Mouse (Mus musculus) brown adipose tissue, adult 24 weeks (tissue): Measurements from ENCODE around the gene Sfxn4. TPM values are rescaled to one million over a fixed set of nuclear protein-coding genes. Genes with fewer than 3 reads are reported as not detected.

ENCODE experiments used
- H3K27ac ChIP-seq: fragments of 200-500 bp; replicated peaks from 2 replicates; pipeline ENCODE4 v1.5.1; 2012; ENCODE audit warnings: low read depth, mild to moderate bottlenecking, low read length
- H3K4me1 ChIP-seq: fragments of 200-500 bp; 2 replicates; pipeline ENCODE4 v1.6.1; 2012; ENCODE audit warnings: low read length, mixed read lengths; ENCODE audit not compliant: control insufficient read depth, insufficient read depth, insufficient read length
- H3K4me3 ChIP-seq: fragments of 200-500 bp; 2 replicates; pipeline ENCODE4 v1.5.1; 2012; ENCODE audit warnings: low read depth, mild to moderate bottlenecking, low read length, moderate library complexity; ENCODE audit not compliant: insufficient read depth
- polyA plus RNA-seq: library from polyadenylated mRNA; stranded (reverse); fragments of >200 nt; gene quantifications from 2 replicates; pipeline ENCODE4 v1.2.4, GENCODE M21; 2012; ENCODE audit not compliant: missing spikeins, insufficient read depth, insufficient read length

The Sfxn4 gene
- 8.1 and 12.0 TPM in 2 replicates for polyA plus RNA-seq

DNA sequence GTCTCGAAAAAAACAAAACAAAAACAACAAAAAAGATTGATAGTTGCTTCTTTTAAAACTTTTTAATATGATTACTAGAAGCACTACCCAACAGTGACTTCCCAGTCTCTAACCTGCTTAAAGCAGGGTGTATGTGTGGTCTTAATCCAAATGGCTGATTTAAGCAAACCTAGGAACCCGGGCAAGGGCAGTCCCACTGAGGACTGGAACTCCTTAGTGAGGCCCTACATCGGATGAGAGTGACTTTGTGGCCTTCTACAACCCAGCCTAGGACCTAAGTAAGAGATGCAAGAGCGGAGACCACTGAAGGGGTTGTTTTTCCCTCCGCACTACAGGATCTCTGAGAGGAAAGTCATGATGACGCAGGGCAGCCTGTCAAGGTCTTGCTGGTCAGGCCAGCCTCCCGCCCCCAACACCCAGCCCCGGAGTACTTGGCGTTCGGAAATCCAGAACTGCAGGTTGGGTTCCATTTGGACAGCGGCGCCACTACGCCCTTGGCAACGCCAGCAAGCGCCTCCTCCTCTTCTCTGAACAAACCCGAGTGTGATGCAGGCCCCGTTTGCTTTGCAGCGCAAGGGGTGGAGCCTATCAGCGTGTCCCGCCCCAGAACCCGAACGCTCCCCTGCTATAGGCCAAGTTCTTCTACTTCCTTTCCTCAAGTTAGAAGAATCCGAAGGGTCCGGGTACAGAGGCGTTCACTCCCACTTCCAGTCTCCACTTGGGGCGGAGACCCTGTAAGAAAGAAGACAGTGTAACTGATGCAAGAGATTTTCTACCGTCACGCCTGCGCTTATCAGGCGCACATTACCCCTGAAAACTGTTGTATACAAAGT lies at the start of gene Sfxn4:
TSS of gene Sfxn4 (minus strand) at position 612 of the 833 bp plus-strand sequence.
- no peaks in the 10 kb centered on the region for H3K4me1 ChIP-seq
- peak within 1 kb of the TSS; percentile 81 for H3K4me3 ChIP-seq
- peak within 1 kb of the TSS; percentile 77 for H3K27ac ChIP-seq

DNA sequence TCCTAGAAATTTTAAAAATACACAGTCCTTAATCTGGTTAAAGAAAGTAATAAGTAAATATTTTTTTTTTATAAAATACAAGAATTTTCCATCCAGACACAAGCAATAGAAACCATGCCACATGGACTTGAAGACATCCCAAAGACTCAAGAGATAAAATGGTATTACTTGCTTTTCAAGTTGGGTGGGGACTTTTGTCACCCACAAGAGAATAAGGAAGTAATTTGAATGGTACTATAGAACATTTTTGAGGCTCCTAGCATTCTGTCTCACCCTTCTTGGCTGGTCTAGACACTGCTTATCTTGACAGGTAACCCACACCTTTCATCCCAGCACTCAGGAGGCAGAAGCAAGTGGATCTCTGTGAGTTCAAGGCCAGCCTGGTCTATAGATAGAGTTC lies 49.0 kb upstream of the Sfxn4 start:
- no peak overlapping the region for H3K4me3 ChIP-seq
- H3K4me1 ChIP-seq, result 0 out of 2 replicates have a peak, but pooled peaks cover 4% of the 10 kb centered on the region
- no peak overlapping the region for H3K27ac ChIP-seq

DNA sequence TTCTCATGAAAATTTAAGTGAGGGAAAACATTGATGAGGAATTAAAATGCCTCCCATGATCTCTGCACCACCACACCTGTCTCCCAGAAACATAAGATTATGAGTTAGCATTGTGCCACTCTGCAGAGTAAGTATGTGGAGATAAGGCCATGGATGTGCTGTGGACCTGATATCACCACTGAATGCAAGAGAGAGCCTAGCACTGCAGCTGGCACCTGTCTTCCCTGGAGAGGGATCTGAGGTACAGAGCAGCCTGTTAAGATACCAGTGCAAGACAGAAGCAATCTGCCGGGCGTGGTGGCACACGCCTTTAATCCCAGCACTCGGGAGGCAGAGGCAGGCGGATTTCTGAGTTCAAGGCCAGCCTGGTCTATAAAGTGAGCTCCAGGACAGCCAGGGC lies 44.2 kb upstream of the Sfxn4 start:
- no peak overlapping the region for H3K27ac ChIP-seq
- H3K4me3 ChIP-seq, result no peak overlapping the region
- H3K4me1 ChIP-seq, result peaks cover 5% of the 10 kb centered on the region

DNA sequence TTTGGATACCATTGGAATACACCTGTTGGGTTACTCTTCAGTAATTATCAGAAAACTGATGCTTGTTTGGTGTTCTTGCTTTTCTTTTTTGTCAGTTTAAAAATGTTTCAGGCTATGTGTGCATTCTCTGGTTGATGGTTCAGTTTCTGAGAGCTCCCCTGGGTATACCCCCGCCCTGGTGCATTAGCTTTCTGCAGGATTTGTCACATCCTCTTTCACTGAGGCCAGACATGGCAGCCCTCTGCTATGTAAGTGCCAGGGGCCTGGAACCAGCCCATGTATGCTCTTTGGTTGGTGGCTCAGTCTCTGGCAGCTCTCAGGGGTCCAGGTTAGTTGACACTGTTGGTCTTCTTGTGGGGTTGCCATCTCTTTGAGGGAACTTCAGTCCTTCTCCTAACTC lies 42.7 kb upstream of the Sfxn4 start:
- H3K27ac ChIP-seq, result no peak overlapping the region
- no peak overlapping the region for H3K4me3 ChIP-seq
- peaks cover 5% of the 10 kb centered on the region for H3K4me1 ChIP-seq

DNA sequence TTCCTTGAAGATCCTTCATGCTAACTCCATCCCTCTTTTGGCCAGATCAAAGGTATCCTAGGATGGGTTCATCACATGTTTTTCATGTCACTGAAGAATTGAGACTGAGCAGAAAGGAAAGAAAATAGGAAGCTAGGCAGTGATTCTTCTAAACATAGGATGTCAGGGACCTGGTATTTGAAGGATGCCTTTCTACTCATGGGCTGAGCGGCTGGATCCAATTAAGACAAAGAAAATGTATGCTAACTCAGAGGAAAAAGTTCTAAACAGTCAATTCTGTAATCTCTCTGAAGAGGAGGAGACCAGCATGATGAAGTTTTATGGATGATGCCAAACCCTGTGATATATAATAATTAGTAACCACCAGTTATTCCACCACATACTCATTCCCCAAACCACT lies 41.9 kb upstream of the Sfxn4 start:
- Histone ChIP-seq H3K4me1 (peaks cover 5% of the 10 kb centered on the region), H3K27ac (no peak overlapping the region), H3K4me3 (no peak overlapping the region)

DNA sequence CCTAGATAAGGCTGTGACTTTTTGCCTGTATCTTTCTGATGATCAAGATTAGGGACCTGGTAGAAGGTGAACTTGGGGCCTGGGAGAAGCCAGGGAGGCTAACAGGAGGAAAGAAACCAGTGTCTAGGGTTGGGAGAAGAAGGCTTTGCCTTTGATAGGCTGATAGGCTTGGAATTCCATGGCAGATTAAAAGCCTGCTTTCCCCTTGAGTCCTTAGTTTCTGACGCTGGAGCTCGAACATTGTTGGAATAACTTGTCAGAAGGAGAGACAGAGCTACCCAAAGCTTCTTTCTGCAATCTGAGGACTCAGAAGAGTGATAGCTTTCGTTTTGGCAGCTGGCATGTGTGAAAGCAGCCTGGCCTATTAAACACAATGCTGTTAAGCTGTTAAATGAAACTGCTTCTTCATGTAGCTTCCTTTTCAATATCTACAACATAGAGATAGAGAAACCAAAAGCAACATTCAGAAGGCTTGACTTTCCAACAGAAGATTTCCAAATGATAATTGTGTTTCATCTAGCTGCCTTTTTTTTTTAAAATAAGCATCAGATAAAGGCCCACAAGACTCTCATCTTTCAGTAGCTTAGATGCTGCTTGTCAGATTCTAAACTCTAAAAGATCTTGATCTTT lies 34.1 kb upstream of the Sfxn4 start:
- Histone ChIP-seq H3K4me3 (no peak overlapping the region), H3K4me1 (peaks cover 5% of the 10 kb centered on the region; the same call in 1 of the 2 replicates), H3K27ac (peak overlapping the region; percentile 87)

DNA sequence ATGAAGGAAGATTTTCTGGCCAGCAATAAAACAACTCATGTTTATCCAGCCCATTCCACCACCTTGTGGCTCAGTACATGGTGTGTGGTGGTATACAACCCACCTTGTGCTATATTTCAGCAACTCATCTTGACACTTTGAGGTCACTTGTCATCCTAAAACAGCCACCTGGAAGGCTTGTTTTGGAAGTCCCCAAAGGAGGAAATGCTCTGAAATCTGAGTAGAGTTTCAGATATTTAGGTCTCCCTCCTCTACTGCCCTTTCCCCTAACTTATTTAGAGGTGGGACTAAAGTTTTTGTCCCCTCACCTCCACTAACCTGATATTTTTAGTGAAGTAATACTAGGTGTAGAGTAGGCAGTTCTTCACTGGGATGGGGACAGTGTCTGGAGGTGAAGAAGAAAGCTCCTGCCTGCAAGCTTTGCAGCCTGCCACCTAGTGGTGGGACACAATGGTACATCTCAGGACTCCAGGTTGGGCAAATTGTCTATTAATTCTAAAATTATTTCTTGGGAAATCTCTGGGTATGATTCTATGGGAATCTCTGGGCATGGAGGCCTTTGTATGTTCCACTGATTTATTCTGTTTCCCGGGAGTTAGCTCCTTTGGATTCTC lies 30.8 kb upstream of the Sfxn4 start:
- Histone ChIP-seq H3K4me3 (peak overlapping the region; percentile 45), H3K4me1 (peaks cover 5% of the 10 kb centered on the region; the same call in 1 of the 2 replicates), H3K27ac (peak overlapping the region; percentile 46)

DNA sequence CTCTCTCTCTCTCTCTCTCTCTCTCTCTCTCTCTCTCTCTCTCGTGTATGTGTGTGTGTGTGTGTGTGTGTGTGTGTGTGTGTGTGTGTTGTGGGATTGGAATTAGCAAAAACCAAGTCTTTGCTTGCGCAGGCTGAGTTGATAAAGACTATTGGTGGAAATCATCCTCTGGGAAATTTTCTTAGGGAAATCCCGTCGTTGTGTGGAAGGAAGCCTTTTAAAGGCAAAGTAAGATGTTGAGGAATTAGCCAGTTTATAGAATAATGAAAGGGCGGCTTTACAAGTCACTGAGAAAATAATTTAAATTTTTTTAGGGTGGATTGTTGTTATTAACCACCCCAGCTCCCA lies 29.8 kb upstream of the Sfxn4 start:
- peaks cover 5% of the 10 kb centered on the region; the same call in 1 of the 2 replicates for H3K4me1 ChIP-seq
- peak overlapping the region; percentile 76 for H3K4me3 ChIP-seq
- peak overlapping the region; percentile 70 for H3K27ac ChIP-seq

DNA sequence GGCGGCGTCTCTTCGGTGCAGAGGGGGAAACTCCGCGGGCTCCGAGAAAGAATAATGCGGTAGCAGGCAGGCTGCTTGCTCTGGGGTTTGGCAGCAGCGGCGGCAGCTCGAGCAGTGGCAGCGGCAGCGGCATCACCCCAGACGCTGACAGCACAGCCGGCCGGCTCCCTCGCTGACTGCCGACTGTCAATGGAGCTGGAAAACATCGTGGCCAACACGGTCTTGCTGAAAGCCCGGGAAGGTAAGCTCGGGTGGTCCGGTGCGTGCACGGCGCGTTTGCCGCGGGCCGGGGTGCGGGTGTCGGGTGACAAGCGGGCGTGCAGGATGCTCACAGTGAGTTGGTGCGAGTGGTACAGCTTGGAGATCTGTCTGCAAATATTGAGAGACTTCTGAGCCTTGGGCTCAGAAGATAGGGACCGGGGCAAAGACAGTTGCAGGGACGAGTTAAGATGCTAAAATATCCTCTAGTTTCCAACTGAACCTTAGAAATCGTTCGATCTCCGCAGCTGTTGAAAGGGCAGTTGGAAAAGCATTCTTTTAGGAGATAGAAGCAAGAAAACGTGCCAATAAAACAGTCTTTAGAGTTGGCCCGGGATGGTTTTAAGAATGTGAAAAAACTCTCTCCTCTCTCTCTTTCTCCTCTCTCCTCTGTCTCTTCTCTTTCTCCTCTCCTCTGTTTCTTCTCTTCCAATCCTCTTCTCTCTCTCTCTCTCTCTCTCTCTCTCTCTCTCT lies 29.3 kb upstream of the Sfxn4 start:
- H3K4me3 ChIP-seq, result peak overlapping the region; percentile 76
- H3K27ac ChIP-seq, result peak overlapping the region; percentile 70
- peaks cover 3% of the 10 kb centered on the region; the same call in 1 of the 2 replicates for H3K4me1 ChIP-seq

DNA sequence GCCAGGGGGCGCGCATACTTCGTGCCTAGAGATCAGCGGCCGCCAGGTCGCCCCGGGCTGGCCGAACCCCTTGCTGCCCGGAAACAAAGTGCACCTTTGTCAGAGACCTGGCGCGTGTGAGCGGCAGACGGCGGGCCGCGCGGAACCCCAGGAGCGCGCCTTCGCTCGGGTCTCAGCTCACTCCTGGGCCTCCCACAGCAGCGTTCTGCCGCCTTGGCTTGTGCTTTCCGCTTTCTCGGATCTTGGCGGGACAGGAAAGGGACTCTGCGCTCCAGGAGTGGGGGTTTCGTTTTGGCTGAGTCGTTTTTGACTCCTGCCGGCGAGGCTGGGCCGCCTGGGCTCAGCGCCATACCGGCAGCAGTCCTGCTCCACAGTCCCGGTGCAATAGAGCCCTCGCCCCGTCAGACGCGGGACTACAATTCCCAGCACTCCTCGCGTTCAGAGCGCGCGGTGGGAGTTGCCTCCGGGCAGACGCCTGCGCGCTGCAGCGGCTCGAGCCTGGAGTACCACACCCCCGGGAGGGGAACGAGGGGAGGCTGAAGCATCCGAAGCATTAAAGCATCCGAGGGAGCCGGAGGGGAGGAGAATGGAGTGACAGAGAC lies 28.5 kb upstream of the Sfxn4 start, which contains the start of gene Grk5:
TSS of gene Grk5 (plus strand) at position 36 of the 602 bp plus-strand sequence.
- H3K4me1 ChIP-seq, result no peaks in the 10 kb centered on the region
- peak within 1 kb of the TSS; percentile 97 for H3K4me3 ChIP-seq
- peak within 1 kb of the TSS; percentile 100 for H3K27ac ChIP-seq

DNA sequence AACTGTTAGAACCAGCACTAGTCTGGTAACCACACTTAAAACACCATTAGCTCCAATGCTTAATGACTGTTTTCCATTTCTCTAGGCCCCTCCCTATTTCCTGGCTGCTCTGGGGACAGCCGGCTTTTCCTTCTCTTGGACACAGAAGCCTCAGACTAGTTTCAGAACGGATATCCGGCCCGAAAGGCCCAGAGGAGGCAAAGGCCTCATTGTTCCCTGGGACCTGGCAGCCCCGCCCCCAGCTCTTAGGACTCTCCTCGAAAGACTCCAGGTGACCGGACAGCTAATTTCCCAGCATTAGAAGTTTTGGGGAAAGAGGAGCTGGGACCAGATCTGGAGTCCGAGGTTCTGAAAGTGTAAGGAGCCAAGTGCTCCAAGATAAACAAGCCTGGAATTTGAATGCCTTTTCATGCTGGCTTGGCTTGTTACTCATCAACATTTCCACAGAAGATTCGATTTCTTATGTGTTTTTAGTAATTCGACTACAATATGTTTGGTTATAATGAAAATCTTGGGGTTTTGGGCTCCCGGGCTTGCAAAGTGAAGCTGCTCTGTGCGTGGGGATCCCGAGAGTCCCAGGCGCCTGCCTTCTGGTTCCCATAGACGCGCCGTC lies 27.9 kb upstream of the Sfxn4 start:
- Histone ChIP-seq H3K4me3 (peak overlapping the region; percentile 97), H3K4me1 (no peaks in the 10 kb centered on the region), H3K27ac (peak overlapping the region; percentile 96)

DNA sequence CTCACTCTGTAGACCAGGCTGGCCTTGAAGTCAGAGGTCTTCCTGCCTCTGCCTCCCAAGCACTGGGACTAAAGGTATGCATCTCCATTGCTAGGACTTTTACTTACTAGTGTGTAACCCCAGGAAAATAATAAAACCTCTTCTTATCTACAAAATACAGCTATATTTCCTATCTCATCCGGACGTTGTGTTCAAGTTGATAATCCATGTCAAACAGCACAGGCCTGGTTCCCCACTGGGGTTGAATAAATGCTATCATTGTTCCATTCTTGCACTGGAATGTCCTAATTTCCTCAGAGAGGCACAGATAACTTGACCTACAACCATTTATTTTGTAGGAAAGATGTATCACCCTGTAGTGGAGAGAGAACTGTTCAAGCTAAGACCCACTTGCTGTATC lies 26.4 kb upstream of the Sfxn4 start:
- H3K27ac ChIP-seq, result peak overlapping the region; percentile 96
- no peaks in the 10 kb centered on the region for H3K4me1 ChIP-seq
- no peak overlapping the region for H3K4me3 ChIP-seq

DNA sequence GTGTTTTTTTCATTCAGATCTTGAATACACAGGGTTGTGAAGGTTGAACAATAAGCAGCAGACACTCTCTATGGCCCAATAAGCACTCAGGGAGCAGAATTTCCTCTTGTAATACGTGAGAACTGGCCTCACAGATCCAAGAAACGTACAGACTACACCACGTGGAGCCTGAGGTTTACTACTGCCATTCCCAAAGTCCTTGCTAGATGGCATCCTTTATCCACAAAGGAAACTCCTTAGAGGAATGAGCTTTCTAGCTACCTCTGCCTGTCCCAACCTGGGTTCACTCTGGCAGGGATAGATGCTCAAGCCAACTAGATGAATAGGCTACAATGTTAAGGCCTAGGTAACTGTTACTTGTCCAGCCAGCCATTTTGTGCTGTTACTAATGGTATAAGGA lies 21.9 kb upstream of the Sfxn4 start:
- H3K4me1 ChIP-seq, result no peaks in the 10 kb centered on the region
- no peak overlapping the region for H3K4me3 ChIP-seq
- H3K27ac ChIP-seq, result no peak overlapping the region

DNA sequence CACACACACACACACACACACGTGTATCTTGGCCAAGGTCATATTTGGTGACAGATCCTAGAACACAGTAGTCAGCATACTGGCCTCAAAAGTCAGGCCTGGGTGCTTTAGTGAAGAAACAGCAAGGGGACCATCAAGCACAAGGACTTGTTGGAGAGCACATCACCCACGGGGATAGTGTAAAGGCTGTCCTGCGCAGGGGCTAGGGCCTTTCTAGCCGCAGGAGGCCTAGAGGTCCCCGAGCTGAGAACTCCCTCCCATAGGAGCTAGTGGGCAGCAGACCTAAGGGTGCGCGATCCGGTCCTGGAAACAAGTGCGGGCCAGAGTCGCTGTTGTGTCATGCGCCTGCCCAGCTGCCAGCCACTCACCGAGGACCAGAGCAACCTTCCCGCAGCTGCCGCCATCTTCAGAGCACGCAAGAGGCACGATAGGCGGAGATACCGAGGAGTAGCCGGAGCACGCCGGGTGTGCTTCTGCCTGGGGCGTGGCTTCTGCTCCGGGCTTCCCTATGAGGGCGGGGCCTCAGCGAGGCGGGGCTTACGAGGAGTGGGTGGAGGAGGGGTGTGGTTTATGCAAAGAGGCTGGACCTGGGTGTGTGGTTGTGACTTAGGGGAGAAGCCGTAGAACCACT lies 12.9 kb upstream of the Sfxn4 start, which contains the start of gene Prdx3:
TSS of gene Prdx3 (minus strand) at position 493 of the 631 bp plus-strand sequence.
- Histone ChIP-seq H3K4me3 (peak within 1 kb of the TSS; percentile 64), H3K4me1 (peaks cover 5% of the 10 kb centered on the region; the same call in 1 of the 2 replicates), H3K27ac (peak within 1 kb of the TSS; percentile 74)
